ENCODE assay signal across 9 mouse cellular contexts in the genomic region with DNA sequence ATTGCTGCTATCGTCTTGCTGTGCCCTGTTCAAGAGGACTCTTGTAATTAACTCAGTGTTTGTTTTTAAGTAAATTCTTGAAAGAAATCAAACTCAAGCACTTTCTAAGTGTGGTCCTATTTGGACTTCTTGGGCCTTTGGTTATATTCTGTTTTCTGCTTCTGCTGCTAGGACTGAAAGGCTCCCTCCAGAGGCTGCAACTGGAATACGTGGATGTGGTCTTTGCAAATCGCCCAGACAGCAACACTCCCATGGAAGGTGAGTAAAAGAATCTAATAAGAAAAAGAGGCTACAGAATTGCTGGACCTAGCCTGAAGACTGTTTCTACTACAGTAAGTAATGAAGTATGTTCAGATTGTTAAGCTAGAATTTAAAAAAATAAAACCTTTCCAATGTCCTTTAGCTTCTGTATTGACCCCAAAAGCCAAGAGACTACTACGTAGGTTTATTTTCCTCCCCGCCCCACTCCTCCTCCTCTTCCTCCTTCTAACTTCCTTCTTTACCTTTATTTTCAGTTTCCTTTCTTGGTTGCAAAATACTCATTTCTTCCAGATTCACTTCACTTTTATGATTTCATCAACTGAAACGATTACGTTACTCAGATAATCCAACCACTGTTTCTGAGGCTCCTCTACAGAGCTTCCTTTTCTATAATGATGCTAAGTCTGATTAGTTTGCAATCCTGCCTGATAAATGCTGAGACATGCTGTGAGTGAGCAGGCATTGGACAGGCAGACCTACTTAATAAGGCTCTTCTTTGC.
DNase-seq lines count a peak whose midpoint lies in the region; TF ChIP-seq lines count a peak whose summit lies in the region.
"Had no signal": no experiment of that assay in that cellular context is flagged by ENCODE, and none has a peak within 500 bp of the region (broad histone marks: within the 10 kb centered on the region; RNA-seq: fewer than 3 reads in every experiment).

No protein-coding gene starts in this region.

- WGBS in spleen, adult 2 months: 23% methylated on average over 7 of the region's 7 CpGs

- peaks cover 1% of the 10 kb centered on the region; the same call in 1 of the 2 replicates for H3K4me1 ChIP-seq in spleen, adult 2 months (ENCODE audit: control insufficient read depth, insufficient read depth, insufficient read length)
- H3K4me1 ChIP-seq: heart, embryonic 15.5 days had no signal

- no peaks in the 10 kb centered on the region for H3K27me3 ChIP-seq in spleen, adult 2 months (ENCODE audit: control insufficient read depth, insufficient read depth, low read length)
- H3K27me3 ChIP-seq in splenic B cell, adult 2 months (ENCODE audit: control insufficient read depth, insufficient read depth, low read length, poor library complexity, severe bottlenecking): no peaks in the 10 kb centered on the region
- H3K27me3 ChIP-seq: heart, embryonic 15.5 days had no signal

- TF ChIP-seq POLR2A in spleen, adult 2 months (IDR thresholded peaks at IDR 0.05; ENCODE audit: low read depth, low read length): no peak

- TF ChIP-seq CTCF in spleen, adult 2 months (IDR thresholded peaks at IDR 0.05; ENCODE audit: extremely low read depth, insufficient read depth, insufficient read length, insufficient replicate concordance): no peak

- DNase-seq in heart, postnatal 4 days: peak; percentile 23
- no peak for DNase-seq in heart, adult 9 months (ENCODE audit: low spot score in 2 of 2)
- DNase-seq in spleen, adult 2 months (ENCODE audit: low read depth in 1 of 2, low spot score in 2 of 2): peak; percentile 6 to 43
- DNase-seq in spleen, postnatal 4 days (ENCODE audit: low spot score in 2 of 2): no peak
- DNase-seq in embryo, embryonic 11 days: peak; percentile 30
- DNase-seq in splenic B cell, adult 2 months (ENCODE audit: low read depth, low spot score): peak; percentile 70
- no peak for DNase-seq in urinary bladder, postnatal 4 days (ENCODE audit: low spot score in 2 of 2)
- DNase-seq in Muller cell, postnatal 12 days (ENCODE audit: inconsistent ontology term): no peak

- H3K4me3 ChIP-seq in spleen, adult 2 months (ENCODE audit: extremely low read depth, insufficient read depth, insufficient read length): no peak overlapping the region
- H3K4me3 ChIP-seq: heart, embryonic 15.5 days had no signal

- peak overlapping the region; percentile 27; the same call in 1 of the 2 replicates for H3K27ac ChIP-seq in spleen, adult 2 months (ENCODE audit: insufficient read depth, low read length)
- H3K27ac ChIP-seq: heart, embryonic 15.5 days had no signal

- no peaks in the 10 kb centered on the region for H3K36me3 ChIP-seq in spleen, adult 2 months (ENCODE audit: control insufficient read depth, insufficient read depth, low read length)
- H3K36me3 ChIP-seq in splenic B cell, adult 2 months (ENCODE audit: control insufficient read depth, insufficient read depth, low read length, poor library complexity, severe bottlenecking): no peaks in the 10 kb centered on the region
- H3K36me3 ChIP-seq: heart, embryonic 15.5 days had no signal

Comparison
In these comparisons a context has a peak if more than half of its experiments do, and no peak if none do; other contexts are left out.
1. DNase-seq: peak in heart, postnatal 4 days (single experiment), spleen, adult 2 months (2 of 2), embryo, embryonic 11 days (single experiment) and splenic B cell, adult 2 months (single experiment); none in heart, adult 9 months (0 of 2), spleen, postnatal 4 days (0 of 2), urinary bladder, postnatal 4 days (0 of 2) and Muller cell, postnatal 12 days (single experiment).